Mouse (Mus musculus) kidney, embryonic 16.5 days (tissue): Measurements from ENCODE around the gene Enpp5. TPM values are rescaled to one million over a fixed set of nuclear protein-coding genes. Genes with fewer than 3 reads are reported as not detected.
A peak's percentile ranks its signal among the peaks of the same experiment; 100 is the strongest.

Experiments
- ATAC-seq: fragments of 200-750 bp; cut with Nextera tagmentation; 2 replicates; pipeline ENCODE4 v1.8.0; 2017; ENCODE audit warnings: moderate TSS enrichment; ENCODE audit not compliant: low FRiP score, low TSS enrichment
- H3K27ac ChIP-seq: fragments of 300-500 bp; sonication (generic); 2 replicates; pipeline ENCODE4 v1.5.1; 2014; ENCODE audit warnings: low read length
- H3K27me3 ChIP-seq: fragments of 300-500 bp; sonication (generic); 2 replicates; pipeline ENCODE4 v1.6.1; 2014; ENCODE audit warnings: low read length, control low read depth, mixed read lengths; ENCODE audit not compliant: insufficient read depth
- H3K36me3 ChIP-seq: fragments of 300-500 bp; sonication (generic); 2 replicates; pipeline ENCODE4 v1.6.1; 2014; ENCODE audit warnings: low read length, control low read depth, mixed read lengths; ENCODE audit not compliant: insufficient read depth
- H3K4me1 ChIP-seq: fragments of 300-500 bp; sonication (generic); 2 replicates; pipeline ENCODE4 v1.6.1; 2014; ENCODE audit warnings: low read length, control low read depth, mixed read lengths; ENCODE audit not compliant: insufficient read depth
- H3K4me2 ChIP-seq: fragments of 300-500 bp; sonication (generic); replicated peaks from 2 replicates; pipeline ENCODE4 v1.6.1; 2014; ENCODE audit warnings: low read depth, low read length
- H3K4me3 ChIP-seq: fragments of 300-500 bp; sonication (generic); 2 replicates; pipeline ENCODE4 v1.5.1; 2014; ENCODE audit warnings: mild to moderate bottlenecking, low read length
- H3K9ac ChIP-seq: fragments of 300-500 bp; sonication (generic); replicated peaks from 2 replicates; pipeline ENCODE4 v1.6.1; 2014; ENCODE audit warnings: low read length
- H3K9me3 ChIP-seq: fragments of 300-500 bp; sonication (generic); 2 replicates; pipeline ENCODE4 v1.6.1; 2016; ENCODE audit warnings: low read length, control low read depth
- WGBS: fragments of 180-500 bp; shearing (Covaris S2); extraction: QIAGEN DNeasy Blood & Tissue Kit; methylation state at CpG from one replicate; pipeline ENCODE4 v1.1.7; 2014; 5-methylcytosine and 5-hydroxymethylcytosine counted together
- polyA plus RNA-seq: library from polyadenylated mRNA; unstranded; fragments of >200 nt; fragmentation: Nextera tagmentation; extraction: Ambion mirVana; gene quantifications from 2 replicates; pipeline ENCODE4 v1.2.1, GENCODE M21; 2015

Enpp5 gene
- polyA plus RNA-seq, 1 experiment from 2014 or later, result 32.3 TPM

GRCm38 (mm10) chr17:44118231-44118630 lies 39.6 kb downstream of the Enpp5 start:
- H3K27me3 ChIP-seq, result no peaks in the 10 kb centered on the region
- no peak overlapping the region for H3K4me2 ChIP-seq
- ATAC-seq, result no peak
- no peaks in the 10 kb centered on the region for H3K36me3 ChIP-seq
- H3K9me3 ChIP-seq, result no peaks in the 10 kb centered on the region
- peaks cover 3% of the 10 kb centered on the region; the same call in 1 of the 2 replicates for H3K4me1 ChIP-seq
- H3K4me3 ChIP-seq, result no peak overlapping the region
- H3K9ac ChIP-seq, result no peak overlapping the region
- 60% methylated on average over 4 of the region's 4 CpGs for WGBS
- no peak overlapping the region for H3K27ac ChIP-seq

GRCm38 (mm10) chr17:44121366-44122100 lies 42.9 kb downstream of the Enpp5 start:
- Histone ChIP-seq H3K9ac (no peak overlapping the region), H3K4me1 (peaks cover 3% of the 10 kb centered on the region; the same call in 1 of the 2 replicates), H3K4me3 (no peak overlapping the region), H3K27me3 (no peaks in the 10 kb centered on the region), H3K36me3 (no peaks in the 10 kb centered on the region), H3K4me2 (no peak overlapping the region), H3K27ac (no peak overlapping the region), H3K9me3 (no peaks in the 10 kb centered on the region)
- 71% methylated on average over 12 of the region's 12 CpGs for WGBS
- ATAC-seq, result no peak

- H3K9me3 ChIP-seq, result no peaks in the 10 kb centered on the region; the same call in 1 of the 2 replicates
- H3K9ac ChIP-seq, result no peak overlapping the region
- no peak for ATAC-seq
- no peak overlapping the region for H3K27ac ChIP-seq
- H3K4me1 ChIP-seq, result peaks cover 2% of the 10 kb centered on the region; the same call in 1 of the 2 replicates
- H3K27me3 ChIP-seq, result no peaks in the 10 kb centered on the region
- WGBS, result 83% methylated on average over 13 of the region's 13 CpGs
- no peak overlapping the region for H3K4me3 ChIP-seq
- H3K36me3 ChIP-seq, result no peaks in the 10 kb centered on the region
- no peak overlapping the region for H3K4me2 ChIP-seq
Measured at GRCm38 (mm10) chr17:44129092-44129750, 50.6 kb downstream of the Enpp5 start.

GRCm38 (mm10) chr17:44130429-44130828 lies 51.8 kb downstream of the Enpp5 start:
- no peak overlapping the region for H3K9ac ChIP-seq
- no peak overlapping the region for H3K27ac ChIP-seq
- H3K27me3 ChIP-seq, result no peaks in the 10 kb centered on the region
- WGBS, result 12% methylated on average over 7 of the region's 7 CpGs
- peaks cover 6% of the 10 kb centered on the region; the same call in 1 of the 2 replicates for H3K4me1 ChIP-seq
- no peaks in the 10 kb centered on the region; the same call in 1 of the 2 replicates for H3K9me3 ChIP-seq
- H3K4me2 ChIP-seq, result no peak overlapping the region
- H3K36me3 ChIP-seq, result no peaks in the 10 kb centered on the region
- ATAC-seq, result no peak
- H3K4me3 ChIP-seq, result no peak overlapping the region

GRCm38 (mm10) chr17:44134106-44134505 lies 55.5 kb downstream of the Enpp5 start:
- H3K9ac ChIP-seq, result no peak overlapping the region
- no peak overlapping the region for H3K4me3 ChIP-seq
- H3K27me3 ChIP-seq, result no peaks in the 10 kb centered on the region
- no peaks in the 10 kb centered on the region for H3K36me3 ChIP-seq
- 60% methylated on average over 6 of the region's 6 CpGs for WGBS
- no peak for ATAC-seq
- H3K4me2 ChIP-seq, result peak overlapping the region; percentile 34; the same call in 1 of the 2 replicates
- H3K27ac ChIP-seq, result no peak overlapping the region
- H3K9me3 ChIP-seq, result no peaks in the 10 kb centered on the region
- H3K4me1 ChIP-seq, result peaks cover 19% of the 10 kb centered on the region

GRCm38 (mm10) chr17:44134545-44134944 lies 55.9 kb downstream of the Enpp5 start:
- ATAC-seq, result peak; percentile 70; the same call in 1 of the 2 replicates
- Histone ChIP-seq H3K4me1 (peaks cover 20% of the 10 kb centered on the region), H3K4me2 (peak overlapping the region; percentile 34), H3K4me3 (peak overlapping the region; percentile 7; the same call in 1 of the 2 replicates), H3K9me3 (no peaks in the 10 kb centered on the region), H3K9ac (no peak overlapping the region), H3K36me3 (no peaks in the 10 kb centered on the region), H3K27me3 (no peaks in the 10 kb centered on the region), H3K27ac (no peak overlapping the region)
- whole genome bisulfite sequencing, result 62% methylated on average over 9 of the region's 9 CpGs

GRCm38 (mm10) chr17:44136018-44136417 lies 57.4 kb downstream of the Enpp5 start:
- H3K27me3 ChIP-seq, result no peaks in the 10 kb centered on the region
- peaks cover 21% of the 10 kb centered on the region for H3K4me1 ChIP-seq
- H3K4me3 ChIP-seq, result peak overlapping the region; percentile 11; the same call in 1 of the 2 replicates
- no peak overlapping the region for H3K27ac ChIP-seq
- H3K4me2 ChIP-seq, result peak overlapping the region; percentile 26
- H3K9me3 ChIP-seq, result no peaks in the 10 kb centered on the region
- no peak overlapping the region for H3K9ac ChIP-seq
- ATAC-seq, result no peak
- 50% methylated on average over 8 of the region's 8 CpGs for WGBS
- H3K36me3 ChIP-seq, result no peaks in the 10 kb centered on the region

Other genes starting within 250 kb of the Enpp5 start
- gene Enpp4, start 27.0 kb downstream of the Enpp5 start, polyA plus RNA-seq, result 5.6 and 5.7 TPM in 2 replicates
- 11.1 and 12.4 TPM in 2 replicates for gene Clic5, start 109.8 kb downstream of the Enpp5 start, polyA plus RNA-seq